Mouse (Mus musculus): Measurements from ENCODE around the gene Spata32. TPM values are rescaled to one million over a fixed set of nuclear protein-coding genes. Genes with fewer than 3 reads are reported as not detected.
"Not testable (repeated sequence)": the region's sequence is repeated elsewhere in the genome, so short reads cannot be mapped to it uniquely, and the experiment has no call there.

Gene Spata32
- total RNA-seq, 2 experiments from 2014 or later, result not detected

DNA sequence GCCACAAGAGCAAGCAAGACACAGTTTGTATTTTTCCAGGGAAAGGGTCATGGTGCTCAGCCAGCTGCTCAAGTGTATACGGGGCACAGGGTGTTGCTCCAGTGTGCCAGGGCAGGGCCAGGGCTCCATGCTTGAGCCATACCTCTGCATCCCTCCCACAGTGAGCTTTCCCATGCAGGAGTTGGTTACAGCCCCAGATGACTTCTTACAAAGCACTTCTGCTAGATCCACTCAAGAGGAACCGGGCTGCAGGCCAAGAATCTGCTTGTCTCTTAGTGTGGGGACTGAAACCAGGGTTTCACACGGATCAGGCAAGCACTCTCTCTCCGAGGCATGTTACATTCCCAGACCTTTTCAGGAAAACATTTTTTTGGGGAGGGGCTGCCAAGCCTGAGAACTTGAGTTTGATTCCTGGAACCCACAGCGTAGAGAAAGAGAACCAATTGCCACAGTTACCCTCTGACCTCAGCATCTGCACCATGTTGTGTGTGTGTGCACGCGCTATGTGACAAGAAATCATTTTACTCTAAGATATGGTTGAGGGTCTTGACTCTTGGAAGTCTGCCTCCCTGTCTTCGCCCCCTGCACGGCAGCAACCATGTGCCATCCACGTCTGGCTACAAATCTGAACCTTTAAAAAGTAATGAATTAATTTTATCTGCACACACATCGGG is 29.4 kb upstream of the Spata32 start:
- intact Hi-C loops (cut with DNase I), result no loop called here
- peak; percentile 48 for DNase-seq (ENCODE audit: low spot score)

DNA sequence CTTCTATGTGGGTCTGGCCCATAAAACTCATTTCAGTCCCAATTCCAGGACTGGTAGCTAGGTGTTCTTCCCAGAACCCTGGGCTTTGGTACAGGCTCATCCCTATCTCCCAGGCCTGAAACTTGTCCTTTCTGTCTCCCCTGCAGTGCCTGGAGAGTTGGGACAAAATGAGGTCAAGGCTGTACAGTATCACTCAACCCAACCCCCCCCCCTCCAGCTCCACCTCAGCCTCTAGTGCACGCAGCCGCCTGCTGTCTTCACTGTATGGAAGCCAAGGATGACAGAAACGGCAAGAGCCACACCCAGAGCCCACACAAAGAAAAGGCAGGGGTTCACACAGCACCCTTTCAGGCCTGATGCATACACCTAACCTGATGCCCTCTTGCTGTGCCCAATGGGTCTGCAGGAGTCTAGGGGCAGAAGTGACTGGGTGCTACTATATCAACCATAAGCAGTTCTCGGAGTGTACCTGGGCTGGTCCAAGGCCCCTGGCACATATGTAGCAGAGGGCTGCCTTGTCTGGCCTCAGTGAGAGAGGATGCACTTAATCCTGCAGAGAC is 28.6 kb upstream of the Spata32 start:
- DNase-seq (ENCODE audit: low spot score), result no peak
- intact Hi-C loops (cut with DNase I), result no loop called here

DNA sequence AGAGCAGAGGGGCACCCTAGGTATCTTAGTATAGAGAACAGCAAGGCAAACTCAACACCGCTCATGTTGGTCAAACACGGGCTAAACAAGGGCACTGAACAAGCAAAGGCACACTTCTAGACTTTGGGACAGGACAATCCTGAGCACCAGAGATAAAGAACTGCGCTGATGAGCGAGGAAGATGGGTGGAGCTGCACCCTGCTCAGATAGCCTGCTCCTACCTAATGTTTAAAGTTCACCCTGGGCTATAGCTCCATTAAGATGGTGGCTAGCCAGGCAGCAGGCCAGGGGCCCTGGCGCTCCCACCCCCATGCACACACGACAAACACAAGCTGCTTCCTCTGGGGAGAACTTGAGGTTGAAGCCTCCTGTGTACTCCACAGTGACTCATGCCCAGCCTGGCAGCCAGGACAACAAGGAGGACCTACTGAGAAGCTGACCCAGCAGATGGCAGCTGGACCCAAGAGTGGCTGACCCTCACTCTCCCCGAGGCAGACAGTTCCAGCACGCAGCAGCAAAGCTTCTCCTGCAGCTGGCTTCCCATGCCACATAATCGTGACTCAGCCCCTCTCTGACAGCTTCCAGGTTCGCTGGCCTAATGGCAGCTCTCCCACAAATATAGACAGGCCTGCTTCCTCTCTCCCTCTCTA is 28.0 kb upstream of the Spata32 start:
- intact Hi-C loops (cut with DNase I), result no loop called here
- DNase-seq (ENCODE audit: low spot score), result peak; percentile 51

DNA sequence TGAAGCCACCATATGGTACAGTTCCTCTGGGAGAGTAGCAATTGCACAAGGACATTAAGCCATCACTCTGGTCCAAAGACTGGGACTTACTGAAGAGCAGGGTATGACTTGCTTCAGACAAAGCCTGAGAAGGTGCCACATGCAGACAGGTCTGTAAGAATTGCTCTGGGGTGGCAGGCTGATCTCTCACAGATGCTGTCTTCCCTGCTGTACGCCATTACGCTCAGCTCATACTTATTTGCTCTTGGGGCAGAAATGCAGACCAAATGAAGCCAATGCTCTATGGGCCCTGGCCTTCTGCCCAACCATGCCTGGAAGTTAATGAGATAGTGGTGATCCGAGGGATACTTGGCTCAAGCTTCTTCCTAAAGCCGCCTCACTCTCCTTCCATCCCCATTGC is 26.6 kb upstream of the Spata32 start:
- intact Hi-C loops (cut with DNase I), result no loop called here
- no peak for DNase-seq (ENCODE audit: low spot score)

DNA sequence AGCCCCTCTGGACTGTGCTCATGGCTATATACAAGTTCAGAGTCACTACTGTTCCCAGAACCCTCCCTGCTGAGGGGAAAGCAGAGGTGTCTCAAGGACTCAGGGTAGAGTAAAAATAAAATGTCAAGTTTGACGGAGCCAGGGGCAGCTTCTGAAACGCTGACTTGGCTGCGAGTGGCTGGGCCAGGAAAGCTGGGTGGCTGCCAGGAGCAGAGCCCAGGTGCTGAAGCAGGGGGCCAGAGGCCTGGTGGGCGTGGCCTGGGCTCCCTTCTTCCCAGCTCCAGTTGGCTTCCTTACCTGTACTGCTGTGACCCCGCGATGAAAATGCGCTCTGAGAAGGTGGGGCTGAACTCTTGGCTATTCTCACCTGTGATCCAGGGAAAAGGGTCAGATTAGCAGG is 22.5 kb upstream of the Spata32 start:
- DNase-seq (ENCODE audit: low spot score), result no peak
- intact Hi-C loops (cut with DNase I), result no loop called here

DNA sequence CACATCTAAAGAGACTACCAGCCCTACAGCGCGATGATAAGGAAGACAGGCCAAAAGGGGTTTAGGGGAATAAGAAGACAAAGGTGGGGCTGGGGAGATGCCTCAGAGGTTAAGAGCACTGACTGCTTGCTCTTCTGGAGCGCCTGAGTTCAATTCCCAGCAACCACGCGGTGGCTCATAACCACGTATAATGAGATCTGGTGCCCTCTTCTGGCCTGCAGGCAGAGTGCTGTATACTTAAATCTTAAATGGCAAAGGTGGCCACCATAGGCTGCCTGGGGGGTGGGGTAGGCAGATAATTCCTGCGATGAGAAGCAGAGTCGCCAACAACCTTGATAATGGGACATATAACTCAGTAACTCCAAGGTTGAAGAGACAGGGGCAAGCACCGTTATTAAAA is 19.5 kb upstream of the Spata32 start:
- intact Hi-C loops (cut with DNase I), result no loop called here

DNA sequence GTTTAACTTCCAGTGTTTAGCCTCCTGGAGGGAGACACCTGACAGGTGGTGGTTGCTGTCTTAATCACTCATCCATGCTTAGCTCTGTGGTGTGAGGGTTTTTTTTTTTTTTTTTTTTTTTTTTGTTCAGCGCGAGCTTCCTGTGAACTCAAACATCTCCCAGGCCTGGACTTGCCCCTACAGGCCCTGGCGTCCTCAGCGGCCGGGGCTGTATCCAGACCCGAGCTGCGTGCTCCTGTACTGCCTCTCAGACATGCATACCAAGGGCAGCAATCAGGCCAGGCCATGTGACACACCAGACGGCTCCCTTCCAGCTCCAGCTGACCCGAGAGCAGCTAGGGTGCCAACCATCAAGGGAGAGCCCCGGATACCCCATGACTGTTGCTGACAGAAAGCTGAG is 18.7 kb upstream of the Spata32 start:
- intact Hi-C loops (cut with DNase I), result no loop called here
- no peak for DNase-seq (ENCODE audit: low spot score)

More for the DNA sequence above, 19.5 kb upstream of the Spata32 start:
- no peak for DNase-seq (ENCODE audit: low spot score)

DNA sequence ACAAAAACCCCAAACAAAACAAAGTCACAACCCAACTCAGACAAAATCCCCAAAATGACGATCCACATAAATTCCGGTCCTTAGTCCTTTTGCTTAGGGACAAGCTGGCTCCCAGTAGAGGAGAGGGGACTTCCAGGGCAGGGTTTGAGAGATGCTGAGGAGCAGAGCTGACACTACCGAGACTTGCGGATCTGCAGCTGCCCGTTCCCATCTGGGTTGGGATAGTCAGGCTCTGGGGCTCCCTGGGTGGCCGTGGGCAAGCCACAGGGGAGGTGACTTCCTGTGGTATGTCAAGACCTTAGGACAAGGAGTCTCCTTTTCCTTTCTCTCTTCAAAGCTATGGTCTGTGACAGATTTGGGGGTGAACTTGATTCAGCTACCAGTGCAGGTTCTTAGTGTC is 18.2 kb upstream of the Spata32 start:
- no peak for DNase-seq (ENCODE audit: low spot score)
- intact Hi-C loops (cut with DNase I), result no loop called here

DNA sequence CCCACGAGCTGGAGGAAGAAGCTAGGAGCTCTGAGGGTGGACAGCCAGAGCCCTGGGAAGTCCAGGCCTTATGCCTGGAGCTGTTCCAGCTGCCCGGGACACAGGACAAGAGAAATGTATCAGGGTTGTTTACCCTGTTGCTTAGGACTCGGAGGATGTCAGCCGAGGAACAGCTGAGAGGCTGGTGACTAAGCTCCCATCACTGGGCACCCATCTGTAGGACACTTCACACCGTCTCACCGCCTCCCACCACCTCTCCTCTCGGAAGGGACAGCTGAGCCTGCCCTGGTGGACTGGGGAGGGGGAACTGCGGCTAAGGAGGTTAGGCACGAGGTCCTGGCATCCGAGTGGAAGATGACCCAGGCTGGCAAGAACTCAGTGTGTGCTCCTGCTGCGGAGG is 17.5 kb upstream of the Spata32 start:
- no peak for DNase-seq (ENCODE audit: low spot score)
- intact Hi-C loops (cut with DNase I), result no loop called here

DNA sequence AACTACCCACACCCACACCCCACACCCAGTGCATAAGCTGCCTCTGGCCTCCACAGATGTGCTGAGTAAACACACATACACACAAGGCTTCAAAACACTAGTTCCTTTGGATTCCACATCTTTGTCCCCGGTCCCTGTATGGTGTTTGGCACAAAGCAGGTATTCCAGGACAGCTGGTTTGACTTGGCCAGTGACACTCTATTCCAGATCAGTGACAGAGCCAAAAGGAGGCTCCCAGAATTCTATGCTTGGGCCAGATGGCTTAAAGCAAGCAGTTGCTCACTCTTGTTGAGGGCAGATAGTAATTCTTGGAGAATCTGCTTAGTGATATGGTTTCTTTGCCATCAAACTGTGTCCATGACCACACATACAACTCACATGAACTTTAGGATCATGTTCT is 16.2 kb upstream of the Spata32 start:
- DNase-seq (ENCODE audit: low spot score), result no peak
- intact Hi-C loops (cut with DNase I), result loop anchor here (5.0 kb wide), 1 partner anchor 33 kb away; the partner anchor contains the start of gene Map3k14

DNA sequence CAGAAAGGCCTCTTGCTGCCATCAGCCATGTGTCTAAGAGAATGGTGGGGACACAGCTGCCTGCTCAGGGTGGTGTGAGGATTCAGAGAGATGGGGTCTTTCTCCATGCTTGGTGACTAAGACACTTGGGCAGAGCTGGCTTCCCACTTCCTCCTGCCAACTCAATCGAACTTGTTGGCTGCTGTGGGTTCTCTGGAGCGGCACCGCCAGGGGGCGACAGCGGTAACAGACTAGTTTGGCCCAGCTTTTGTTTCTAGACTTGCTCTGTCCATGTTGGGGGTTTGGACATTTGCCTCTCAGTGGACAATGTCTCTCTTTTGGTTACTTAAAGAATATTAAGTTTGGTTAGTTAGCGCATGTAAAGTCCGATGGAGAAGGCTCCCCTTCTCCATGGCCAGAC is 14.7 kb upstream of the Spata32 start:
- intact Hi-C loops (cut with DNase I), result loop anchor here (1.0 to 5.0 kb wide), 3 partner anchors 34 to 92 kb away; partner anchors contain the start of genes Fmnl1 and Map3k14
- peak; percentile 68 for DNase-seq (ENCODE audit: low spot score)

DNA sequence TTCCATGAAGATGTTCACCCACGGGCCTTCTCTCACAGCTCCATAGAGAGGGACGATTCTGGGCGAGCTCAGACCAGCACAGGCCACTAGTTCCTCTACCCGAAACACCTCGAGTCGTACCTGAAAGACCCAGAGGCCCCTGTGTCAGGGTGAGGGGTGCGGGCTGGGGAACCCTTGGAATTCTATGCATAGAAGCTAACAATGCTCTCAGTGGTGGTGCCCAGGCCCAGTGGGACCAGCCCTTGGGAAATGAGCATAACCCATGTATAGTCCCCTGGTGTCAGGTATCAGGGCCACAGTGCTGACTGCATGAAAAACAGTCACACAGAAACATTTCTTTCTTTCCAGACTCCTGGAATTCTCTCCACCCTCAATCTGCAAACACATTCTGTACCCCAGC is 13.1 kb upstream of the Spata32 start:
- intact Hi-C loops (cut with DNase I), result loop anchor here (5.0 kb wide), 1 partner anchor 36 kb away; the partner anchor contains the start of gene Map3k14
- DNase-seq (ENCODE audit: low spot score), result no peak

DNA sequence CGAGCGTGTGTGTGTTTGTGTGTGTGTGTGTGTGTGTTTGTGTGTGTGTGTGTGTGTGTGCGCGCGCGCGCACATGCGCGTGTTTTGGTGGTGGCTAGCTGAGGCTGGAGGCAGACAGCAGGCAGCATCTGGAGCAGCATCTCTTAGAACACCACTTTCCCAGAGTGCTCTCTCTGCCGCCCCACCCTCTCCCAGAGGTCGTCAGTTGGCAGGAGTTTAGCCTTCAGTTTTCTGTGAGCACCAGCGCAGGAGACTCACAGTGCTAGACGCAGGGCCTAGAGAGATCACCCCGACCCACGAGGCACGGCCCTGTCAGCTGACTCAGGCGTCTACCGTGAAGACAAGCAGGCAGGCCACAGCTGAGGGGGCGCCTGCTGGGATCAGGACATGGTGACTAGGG is 12.4 kb upstream of the Spata32 start:
- no peak for DNase-seq (ENCODE audit: low spot score)
- intact Hi-C loops (cut with DNase I), result loop anchor here (5.0 kb wide), 1 partner anchor 37 kb away; the partner anchor contains the start of gene Map3k14

DNA sequence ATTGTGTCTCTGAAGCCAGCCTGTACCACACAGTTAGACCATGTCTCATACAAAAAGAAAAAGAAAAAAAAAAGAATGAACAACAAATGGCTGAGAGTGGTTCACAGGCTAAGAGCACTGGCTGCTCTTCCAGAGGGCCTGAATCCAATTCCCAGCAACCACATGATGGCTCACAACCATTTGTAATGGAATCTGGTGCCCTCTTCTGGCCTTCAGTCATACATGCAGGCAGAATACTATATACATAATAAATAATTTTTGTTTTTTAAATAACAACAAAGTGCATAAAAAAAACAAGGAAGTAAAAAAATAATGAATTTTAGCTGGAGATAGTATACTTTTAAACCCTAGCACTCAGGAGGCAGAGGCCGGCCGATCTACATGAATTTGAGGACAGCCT is 11.4 kb upstream of the Spata32 start:
- DNase-seq (ENCODE audit: low spot score), result no peak
- intact Hi-C loops (cut with DNase I), result loop anchor here (5.0 kb wide), 1 partner anchor 38 kb away; the partner anchor contains the start of gene Map3k14

DNA sequence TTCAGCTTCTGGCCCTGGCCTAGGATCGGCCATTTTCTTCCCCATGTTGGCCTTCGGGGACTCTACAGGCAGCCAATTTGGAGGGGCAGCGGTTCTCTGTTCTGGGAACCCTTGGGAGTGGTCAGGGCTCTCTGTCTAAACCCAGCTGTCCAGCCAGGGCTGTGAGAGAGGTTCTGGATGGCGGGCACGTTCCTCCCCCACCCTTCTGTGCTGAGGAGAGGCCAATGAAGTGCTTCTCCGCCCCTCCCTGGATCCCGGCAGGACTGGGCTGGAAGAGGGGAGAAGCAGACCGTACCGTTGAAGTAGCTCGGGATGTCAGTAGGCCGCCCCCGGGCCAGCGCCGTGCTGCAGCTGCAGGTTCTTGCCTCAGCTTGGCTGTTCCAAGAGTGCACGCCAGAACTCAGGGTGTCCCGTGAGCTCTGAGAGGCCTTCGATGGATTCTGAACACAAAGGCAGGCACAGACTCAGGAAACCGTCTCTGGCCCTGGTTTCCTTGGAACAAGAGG is 5.8 kb upstream of the Spata32 start:
- peak; percentile 47 for DNase-seq (ENCODE audit: low spot score)
- intact Hi-C loops (cut with DNase I), result no loop called here

DNA sequence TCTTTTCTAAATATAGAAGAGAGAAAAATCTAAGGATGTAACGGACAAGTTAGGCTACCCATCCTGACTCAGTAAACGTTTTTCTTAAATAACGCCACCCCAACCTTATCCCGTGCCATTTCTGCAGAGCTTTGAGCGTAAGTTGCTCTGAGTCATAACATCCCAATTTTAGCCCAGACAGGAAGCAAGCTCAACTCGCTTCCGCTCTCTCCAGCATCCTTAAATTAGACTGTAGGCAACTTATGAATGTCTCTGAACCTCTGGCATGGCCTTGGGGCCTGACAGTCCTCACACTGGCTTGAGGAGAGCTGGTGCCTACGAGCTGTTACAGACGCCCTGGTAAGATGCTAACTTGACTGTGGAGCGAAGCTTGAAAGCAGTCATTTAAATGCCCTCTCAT is 5.2 kb upstream of the Spata32 start:
- no peak for DNase-seq (ENCODE audit: low spot score)
- intact Hi-C loops (cut with DNase I), result no loop called here

DNA sequence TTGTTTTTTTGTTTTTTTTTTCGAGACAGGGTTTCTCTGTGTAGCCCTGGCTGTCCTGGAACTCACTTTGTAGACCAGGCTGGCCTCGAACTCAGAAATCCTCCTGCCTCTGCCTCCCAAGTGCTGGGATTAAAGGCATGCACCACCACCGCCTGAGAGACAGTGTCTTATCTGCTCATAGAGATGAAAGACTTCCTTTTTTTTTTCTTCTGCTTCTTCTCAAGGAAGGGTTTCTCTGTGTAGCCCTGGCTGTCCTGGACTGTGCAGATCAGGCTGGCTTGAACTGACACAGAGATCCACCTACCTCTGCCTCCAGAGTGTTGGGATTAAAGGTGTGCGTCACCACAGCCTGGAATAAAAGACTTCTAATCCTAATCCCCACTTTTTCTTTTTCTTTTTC is 4.5 kb upstream of the Spata32 start:
- DNase-seq (ENCODE audit: low spot score); intact Hi-C loops (cut with DNase I): not testable (repeated sequence)

DNA sequence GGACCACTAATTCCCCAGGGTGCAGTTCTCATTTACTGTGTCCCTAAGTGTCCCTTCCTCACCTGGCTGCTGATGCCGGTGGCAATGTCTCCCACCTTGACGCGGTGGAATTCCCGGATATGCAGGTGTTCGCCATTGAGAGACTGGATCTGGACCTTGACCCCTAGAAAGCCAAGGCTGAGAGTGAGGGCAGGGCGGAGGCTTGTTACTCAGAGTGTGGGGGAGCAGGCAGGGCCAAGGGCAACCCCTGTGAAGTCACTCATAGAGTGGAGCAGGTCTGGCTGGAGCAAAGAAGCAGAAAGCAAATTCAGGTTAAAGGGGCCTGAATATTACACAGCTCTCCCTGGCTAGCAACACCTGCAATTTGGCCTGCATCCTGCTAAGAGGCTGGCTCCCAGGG is 3.2 kb upstream of the Spata32 start:
- DNase-seq (ENCODE audit: low spot score), result no peak
- intact Hi-C loops (cut with DNase I), result no loop called here

DNA sequence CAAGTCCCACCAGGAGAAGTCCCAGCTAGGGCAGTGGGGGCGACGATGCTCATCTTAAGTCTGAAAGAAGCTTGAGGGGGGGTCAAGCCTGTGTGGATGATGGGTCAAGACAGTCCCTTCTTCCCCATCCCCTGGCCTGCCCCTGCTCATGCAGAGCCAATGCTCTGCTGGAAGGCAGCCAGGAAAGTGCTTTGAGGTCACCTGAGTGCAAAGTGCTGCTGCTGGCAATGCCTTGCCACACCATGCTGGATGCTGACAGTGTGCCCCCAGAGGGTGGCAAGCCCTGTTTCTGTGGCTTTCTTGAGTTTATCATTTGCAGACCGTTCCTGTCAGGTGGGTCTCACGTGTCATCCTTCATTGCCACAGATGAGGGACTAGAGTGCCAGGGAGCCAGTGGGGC is 1.8 kb upstream of the Spata32 start:
- no peak for DNase-seq (ENCODE audit: low spot score)
- intact Hi-C loops (cut with DNase I), result no loop called here

DNA sequence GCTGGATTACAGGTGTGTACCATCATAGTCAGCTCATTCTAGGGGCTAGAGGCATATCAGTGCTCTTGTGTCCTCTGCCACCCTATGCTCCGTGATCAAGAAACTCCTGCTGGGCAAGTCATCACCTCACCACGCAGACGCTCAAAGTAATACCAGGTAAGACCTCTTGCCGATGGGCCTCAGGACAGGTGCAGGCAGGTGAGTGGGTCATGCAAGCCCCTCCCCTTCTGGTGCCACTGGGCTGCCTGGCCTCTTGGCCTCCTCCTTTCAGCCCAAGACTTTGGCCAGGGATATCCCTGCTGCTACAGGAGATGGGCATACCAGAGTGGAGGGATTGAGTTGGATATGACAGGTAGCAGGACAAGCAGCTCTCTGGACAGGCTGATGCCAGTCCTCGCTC is 1.0 kb upstream of the Spata32 start:
- intact Hi-C loops (cut with DNase I), result no loop called here

DNA sequence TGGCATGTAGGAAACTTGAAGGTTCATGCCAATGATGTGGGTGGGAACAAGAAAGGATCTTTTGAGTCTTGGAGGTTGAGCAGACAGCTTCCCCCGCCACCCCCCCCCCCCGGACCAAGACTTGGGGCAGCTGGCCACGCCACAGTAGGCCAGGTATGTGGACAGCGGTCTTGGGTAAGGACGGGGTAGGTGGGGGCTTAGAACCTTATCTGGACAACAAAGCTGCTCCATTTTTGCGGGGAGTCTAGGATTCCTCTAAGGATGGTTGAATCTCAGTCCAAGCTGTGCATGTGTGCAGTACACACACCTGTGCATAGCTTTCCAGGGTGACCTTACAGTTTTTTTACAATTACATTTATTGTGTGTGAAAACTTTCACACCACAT is 277 bp upstream of the Spata32 start:
- intact Hi-C loops (cut with DNase I), result no loop called here
- no peak for DNase-seq (ENCODE audit: low spot score)

More for the DNA sequence above, 1.0 kb upstream of the Spata32 start:
- DNase-seq (ENCODE audit: low spot score), result no peak

All from heart, postnatal 25 days (tissue).